Mouse (Mus musculus): ENCODE data around the gene Ptprd. TPM values are rescaled to one million over a fixed set of nuclear protein-coding genes. Genes with fewer than 3 reads are reported as not detected.

Ptprd gene
- polyA plus RNA-seq, 1 experiment from 2014 or later = 10.0 TPM

DNA sequence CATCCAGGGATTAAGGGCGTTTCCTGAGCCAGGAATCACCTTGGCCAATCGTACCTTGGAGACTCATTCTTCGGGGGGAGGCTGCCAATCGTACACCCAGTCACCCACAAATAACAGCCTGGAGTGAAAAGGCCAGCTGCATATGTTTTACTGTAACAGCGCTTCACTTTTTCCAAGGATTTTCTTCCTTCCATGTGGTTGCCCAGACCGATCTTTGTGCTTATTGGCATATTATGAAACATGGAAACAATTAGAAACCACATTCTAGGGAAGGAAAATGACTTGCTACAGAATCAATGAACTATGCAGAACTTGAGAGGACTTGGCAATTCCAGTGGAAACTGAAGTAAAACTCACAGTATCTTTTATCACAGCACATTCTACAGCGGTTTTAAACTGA, 2218.7 kb downstream of the Ptprd start:
- Histone ChIP-seq H3K9me3 (replicated peaks; ENCODE audit: control insufficient read depth, low read length) (no peaks in the 10 kb centered on the region), H3K4me1 (ENCODE audit: control insufficient read depth, insufficient read depth, low read length) (no peaks in the 10 kb centered on the region), H3K4me2 (ENCODE audit: low read depth, low read length) (no peak overlapping the region), H3K36me3 (ENCODE audit: control insufficient read depth, insufficient read depth) (no peaks in the 10 kb centered on the region; the same call in 1 of the 2 replicates), H3K27me3 (ENCODE audit: control insufficient read depth, insufficient read depth, low read length) (no peaks in the 10 kb centered on the region), H3K4me3 (ENCODE audit: low read length) (no peak overlapping the region), H3K27ac (ENCODE audit: low read length) (no peak overlapping the region), H3K9ac (ENCODE audit: low read length) (no peak overlapping the region)
- 85% methylated on average over 7 of the region's 7 CpGs for WGBS
- ATAC-seq (replicated peaks; ENCODE audit: extremely low read depth, insufficient read depth, low FRiP score) = no peak

GRCm38 (mm10) chr4:75991621-75992245, 2220.0 kb downstream of the Ptprd start:
- Histone ChIP-seq H3K4me3 (ENCODE audit: low read length) (no peak overlapping the region), H3K9ac (ENCODE audit: low read length) (no peak overlapping the region), H3K36me3 (ENCODE audit: control insufficient read depth, insufficient read depth) (no peaks in the 10 kb centered on the region), H3K9me3 (replicated peaks; ENCODE audit: control insufficient read depth, low read length) (no peaks in the 10 kb centered on the region), H3K27me3 (ENCODE audit: control insufficient read depth, insufficient read depth, low read length) (no peaks in the 10 kb centered on the region), H3K4me1 (ENCODE audit: control insufficient read depth, insufficient read depth, low read length) (no peaks in the 10 kb centered on the region), H3K27ac (ENCODE audit: low read length) (no peak overlapping the region), H3K4me2 (ENCODE audit: low read depth, low read length) (no peak overlapping the region)
- WGBS = 80% methylated on average over 6 of the region's 6 CpGs
- ATAC-seq (replicated peaks; ENCODE audit: extremely low read depth, insufficient read depth, low FRiP score) = no peak

DNA sequence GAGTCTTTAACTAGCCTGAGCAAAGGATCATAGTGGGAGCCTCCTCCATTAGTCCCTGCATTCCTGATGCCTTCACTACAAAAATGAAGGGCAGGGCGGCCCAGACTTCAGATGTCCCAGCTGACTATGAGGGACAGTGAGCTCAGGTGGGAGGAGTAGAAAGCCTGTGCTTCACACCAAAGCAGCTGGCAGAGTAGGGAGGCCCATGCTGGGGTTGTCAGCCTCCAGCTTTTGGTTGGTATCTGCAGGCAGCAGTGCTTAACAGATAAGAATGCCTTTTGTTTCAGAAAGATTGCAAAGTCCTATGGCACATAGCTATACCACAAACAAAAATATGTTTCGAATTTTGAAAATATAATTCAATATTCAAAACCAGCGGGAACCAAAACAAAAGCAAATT, 2237.0 kb downstream of the Ptprd start:
- 0 out of 2 replicates have a peak, but pooled peaks cover 3% of the 10 kb centered on the region for H3K36me3 ChIP-seq (ENCODE audit: control insufficient read depth, insufficient read depth)
- H3K9ac ChIP-seq (ENCODE audit: low read length) = no peak overlapping the region
- WGBS = 71% methylated on average over 3 of the region's 3 CpGs
- H3K27ac ChIP-seq (ENCODE audit: low read length) = no peak overlapping the region
- H3K4me3 ChIP-seq (ENCODE audit: low read length) = no peak overlapping the region
- H3K4me2 ChIP-seq (ENCODE audit: low read depth, low read length) = no peak overlapping the region
- H3K4me1 ChIP-seq (ENCODE audit: control insufficient read depth, insufficient read depth, low read length) = no peaks in the 10 kb centered on the region
- no peaks in the 10 kb centered on the region for H3K9me3 ChIP-seq (replicated peaks; ENCODE audit: control insufficient read depth, low read length)
- H3K27me3 ChIP-seq (ENCODE audit: control insufficient read depth, insufficient read depth, low read length) = no peaks in the 10 kb centered on the region
- ATAC-seq (replicated peaks; ENCODE audit: extremely low read depth, insufficient read depth, low FRiP score) = no peak

- Histone ChIP-seq H3K27me3 (ENCODE audit: control insufficient read depth, insufficient read depth, low read length) (no peaks in the 10 kb centered on the region), H3K4me2 (ENCODE audit: low read depth, low read length) (no peak overlapping the region), H3K9ac (ENCODE audit: low read length) (no peak overlapping the region), H3K27ac (ENCODE audit: low read length) (no peak overlapping the region), H3K36me3 (ENCODE audit: control insufficient read depth, insufficient read depth) (0 out of 2 replicates have a peak, but pooled peaks cover 3% of the 10 kb centered on the region), H3K4me3 (ENCODE audit: low read length) (no peak overlapping the region), H3K9me3 (replicated peaks; ENCODE audit: control insufficient read depth, low read length) (no peaks in the 10 kb centered on the region), H3K4me1 (ENCODE audit: control insufficient read depth, insufficient read depth, low read length) (no peaks in the 10 kb centered on the region)
- ATAC-seq (replicated peaks; ENCODE audit: extremely low read depth, insufficient read depth, low FRiP score) = no peak
- WGBS = 65% methylated on average over 1 of the region's 1 CpGs
Measured at GRCm38 (mm10) chr4:75973322-75973721, 2238.4 kb downstream of the Ptprd start.

DNA sequence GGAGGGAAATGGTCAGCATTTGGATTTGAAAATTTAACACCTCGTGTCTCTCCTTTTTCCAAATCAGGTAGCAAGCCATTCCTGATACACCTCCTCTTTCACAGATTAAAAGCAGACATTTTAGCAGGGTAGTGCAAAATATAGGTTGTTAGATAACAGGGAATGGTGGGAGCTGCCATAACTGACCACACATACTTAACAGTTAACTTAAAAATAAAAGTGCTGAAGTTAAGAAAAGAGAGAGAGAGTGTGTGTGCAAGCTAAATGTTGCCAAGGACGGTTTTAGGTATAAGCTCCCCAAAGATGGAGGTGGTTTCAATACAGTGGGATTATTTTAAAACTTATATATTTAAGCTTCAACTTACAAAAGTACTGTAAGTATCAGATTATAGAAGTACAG, 2241.8 kb downstream of the Ptprd start:
- Histone ChIP-seq H3K9me3 (replicated peaks; ENCODE audit: control insufficient read depth, low read length) (no peaks in the 10 kb centered on the region), H3K4me1 (ENCODE audit: control insufficient read depth, insufficient read depth, low read length) (peaks cover 3% of the 10 kb centered on the region; the same call in 1 of the 2 replicates), H3K4me2 (ENCODE audit: low read depth, low read length) (no peak overlapping the region), H3K27ac (ENCODE audit: low read length) (no peak overlapping the region), H3K27me3 (ENCODE audit: control insufficient read depth, insufficient read depth, low read length) (no peaks in the 10 kb centered on the region), H3K4me3 (ENCODE audit: low read length) (no peak overlapping the region), H3K9ac (ENCODE audit: low read length) (no peak overlapping the region), H3K36me3 (ENCODE audit: control insufficient read depth, insufficient read depth) (no peaks in the 10 kb centered on the region)
- WGBS = 77% methylated on average over 2 of the region's 2 CpGs
- ATAC-seq (replicated peaks; ENCODE audit: extremely low read depth, insufficient read depth, low FRiP score) = no peak

GRCm38 (mm10) chr4:75968618-75969017, 2243.1 kb downstream of the Ptprd start:
- no peak for ATAC-seq (replicated peaks; ENCODE audit: extremely low read depth, insufficient read depth, low FRiP score)
- 81% methylated on average over 2 of the region's 2 CpGs for WGBS
- peaks cover 3% of the 10 kb centered on the region for H3K4me1 ChIP-seq (ENCODE audit: control insufficient read depth, insufficient read depth, low read length)

DNA sequence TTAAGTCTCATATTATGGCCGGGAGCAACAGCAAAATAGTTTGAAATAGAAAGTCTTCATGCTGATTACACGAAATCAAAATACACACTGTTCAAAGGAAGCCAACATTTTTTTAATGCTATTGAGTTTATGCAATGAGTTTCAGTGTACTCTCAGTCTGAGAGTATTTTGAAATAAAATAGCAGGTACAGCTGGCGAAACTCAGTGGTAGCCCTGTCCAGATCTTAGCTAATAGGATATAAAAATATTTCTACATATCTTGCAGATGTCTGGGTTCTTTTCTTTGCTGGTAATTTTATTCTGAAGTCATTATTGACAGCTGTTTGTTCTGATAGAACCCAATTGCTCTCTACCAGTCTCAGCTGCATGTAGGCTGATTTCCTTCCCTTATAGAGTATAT, 2246.0 kb downstream of the Ptprd start:
- Histone ChIP-seq H3K4me2 (ENCODE audit: low read depth, low read length) (no peak overlapping the region), H3K27ac (ENCODE audit: low read length) (no peak overlapping the region), H3K9me3 (replicated peaks; ENCODE audit: control insufficient read depth, low read length) (no peaks in the 10 kb centered on the region), H3K27me3 (ENCODE audit: control insufficient read depth, insufficient read depth, low read length) (no peaks in the 10 kb centered on the region), H3K4me3 (ENCODE audit: low read length) (no peak overlapping the region), H3K36me3 (ENCODE audit: control insufficient read depth, insufficient read depth) (no peaks in the 10 kb centered on the region), H3K4me1 (ENCODE audit: control insufficient read depth, insufficient read depth, low read length) (peaks cover 15% of the 10 kb centered on the region), H3K9ac (ENCODE audit: low read length) (no peak overlapping the region)
- no peak for ATAC-seq (replicated peaks; ENCODE audit: extremely low read depth, insufficient read depth, low FRiP score)
- WGBS = 47% methylated on average over 3 of the region's 3 CpGs

More at GRCm38 (mm10) chr4:75968618-75969017, 2243.1 kb downstream of the Ptprd start:
- Histone ChIP-seq H3K9ac (ENCODE audit: low read length) (no peak overlapping the region), H3K27me3 (ENCODE audit: control insufficient read depth, insufficient read depth, low read length) (no peaks in the 10 kb centered on the region), H3K4me2 (ENCODE audit: low read depth, low read length) (no peak overlapping the region), H3K27ac (ENCODE audit: low read length) (no peak overlapping the region), H3K36me3 (ENCODE audit: control insufficient read depth, insufficient read depth) (no peaks in the 10 kb centered on the region), H3K9me3 (replicated peaks; ENCODE audit: control insufficient read depth, low read length) (no peaks in the 10 kb centered on the region), H3K4me3 (ENCODE audit: low read length) (no peak overlapping the region)

- ATAC-seq (replicated peaks; ENCODE audit: extremely low read depth, insufficient read depth, low FRiP score) = no peak
- Histone ChIP-seq H3K4me1 (ENCODE audit: control insufficient read depth, insufficient read depth, low read length) (peaks cover 15% of the 10 kb centered on the region), H3K27ac (ENCODE audit: low read length) (no peak overlapping the region), H3K9me3 (replicated peaks; ENCODE audit: control insufficient read depth, low read length) (no peaks in the 10 kb centered on the region), H3K36me3 (ENCODE audit: control insufficient read depth, insufficient read depth) (no peaks in the 10 kb centered on the region), H3K27me3 (ENCODE audit: control insufficient read depth, insufficient read depth, low read length) (no peaks in the 10 kb centered on the region), H3K9ac (ENCODE audit: low read length) (no peak overlapping the region), H3K4me3 (ENCODE audit: low read length) (no peak overlapping the region), H3K4me2 (ENCODE audit: low read depth, low read length) (no peak overlapping the region)
- 66% methylated on average over 2 of the region's 2 CpGs for WGBS
Measured at GRCm38 (mm10) chr4:75962916-75963315, 2248.8 kb downstream of the Ptprd start.

GRCm38 (mm10) chr4:75961865-75962264, 2249.9 kb downstream of the Ptprd start:
- no peak for ATAC-seq (replicated peaks; ENCODE audit: extremely low read depth, insufficient read depth, low FRiP score)
- H3K36me3 ChIP-seq (ENCODE audit: control insufficient read depth, insufficient read depth) = no peaks in the 10 kb centered on the region
- H3K9ac ChIP-seq (ENCODE audit: low read length) = no peak overlapping the region
- H3K27me3 ChIP-seq (ENCODE audit: control insufficient read depth, insufficient read depth, low read length) = no peaks in the 10 kb centered on the region
- peaks cover 15% of the 10 kb centered on the region for H3K4me1 ChIP-seq (ENCODE audit: control insufficient read depth, insufficient read depth, low read length)
- H3K4me2 ChIP-seq (ENCODE audit: low read depth, low read length) = no peak overlapping the region
- 21% methylated on average over 2 of the region's 2 CpGs for WGBS
- no peak overlapping the region for H3K27ac ChIP-seq (ENCODE audit: low read length)
- no peak overlapping the region for H3K4me3 ChIP-seq (ENCODE audit: low read length)
- H3K9me3 ChIP-seq (replicated peaks; ENCODE audit: control insufficient read depth, low read length) = no peaks in the 10 kb centered on the region

All from heart, embryonic 16.5 days (tissue).